Mouse (Mus musculus) heart, embryonic 14.5 days (tissue): ENCODE results near the gene Xbp1. TPM values are rescaled to one million over a fixed set of nuclear protein-coding genes. Genes with fewer than 3 reads are reported as not detected.

Experiments
- ATAC-seq: fragments of 200-750 bp; cut with Nextera tagmentation; 2 replicates; pipeline ENCODE4 v1.8.0; 2017; ENCODE audit warnings: low read depth, moderate TSS enrichment; ENCODE audit not compliant: insufficient number of reproducible peaks, insufficient read depth, low FRiP score
- H3K27ac ChIP-seq, 2 experiments: fragments of 200-500 bp in 1 of 2; fragments of 300-500 bp in 1 of 2; sonication (generic) in 1 of 2; replicated peaks in 1 of 2; 2 replicates each; pipeline ENCODE4 v1.5.1; 2012 to 2014; ENCODE audit warnings: low read depth in 2 of 2, low read length in 2 of 2, control low read depth in 1 of 2, mild to moderate bottlenecking in 1 of 2, mixed read lengths in 1 of 2; ENCODE audit not compliant: control insufficient read depth in 1 of 2, insufficient read depth in 1 of 2
- H3K27me3 ChIP-seq: fragments of 300-500 bp; sonication (generic); 2 replicates; pipeline ENCODE4 v1.6.1; 2014; ENCODE audit warnings: mild to moderate bottlenecking, low read length, control low read depth; ENCODE audit not compliant: control insufficient read depth, insufficient read depth
- H3K36me3 ChIP-seq: fragments of 300-500 bp; sonication (generic); 2 replicates; pipeline ENCODE4 v1.6.1; 2014; ENCODE audit warnings: mild to moderate bottlenecking, control low read depth, low read length, mixed read lengths; ENCODE audit not compliant: control insufficient read depth, insufficient read depth
- H3K4me1 ChIP-seq, 2 experiments: fragments of 200-500 bp in 1 of 2; fragments of 300-500 bp in 1 of 2; sonication (generic) in 1 of 2; 2 replicates each; pipeline ENCODE4 v1.6.1; 2012 to 2014; ENCODE audit warnings: low read length in 2 of 2, control low read depth in 1 of 2, mixed read lengths in 1 of 2; ENCODE audit not compliant: control insufficient read depth in 2 of 2, insufficient read depth in 2 of 2
- H3K4me2 ChIP-seq: fragments of 300-500 bp; sonication (generic); 2 replicates; pipeline ENCODE4 v1.6.1; 2014; ENCODE audit warnings: mild to moderate bottlenecking, low read length
- H3K4me3 ChIP-seq, 2 experiments: fragments of 200-500 bp in 1 of 2; fragments of 300-500 bp in 1 of 2; sonication (generic) in 1 of 2; 2 replicates each; pipeline ENCODE4 v1.5.1; 2012 to 2014; ENCODE audit warnings: low read length in 2 of 2, mild to moderate bottlenecking in 2 of 2, control low read depth in 1 of 2, low read depth in 1 of 2, moderate library complexity in 1 of 2; ENCODE audit not compliant: control insufficient read depth in 1 of 2, insufficient read depth in 1 of 2
- H3K9ac ChIP-seq: fragments of 300-500 bp; sonication (generic); 2 replicates; pipeline ENCODE4 v1.6.1; 2014; ENCODE audit warnings: mild to moderate bottlenecking, low read length
- H3K9me3 ChIP-seq: fragments of 300-500 bp; sonication (generic); 2 replicates; pipeline ENCODE4 v1.6.1; 2016; ENCODE audit warnings: low read length, control low read depth; ENCODE audit not compliant: control insufficient read depth
- WGBS: fragments of 180-500 bp; shearing (Covaris S2); extraction: QIAGEN DNeasy Blood & Tissue Kit; methylation state at CpG from one replicate; pipeline ENCODE4 v1.1.7; 2014; 5-methylcytosine and 5-hydroxymethylcytosine counted together
- polyA plus RNA-seq: library from polyadenylated mRNA; unstranded; fragments of >200 nt; fragmentation: Nextera tagmentation; extraction: Ambion mirVana; gene quantifications from 2 replicates; pipeline ENCODE4 v1.2.1, GENCODE M21; 2014

Xbp1 gene
- polyA plus RNA-seq, 1 experiment from 2014 or later: 114 TPM

- peaks cover 2 to 9% of the 10 kb centered on the region in 2 experiments; a peak in 3 of 4 replicates for H3K4me1 ChIP-seq
- no peak overlapping the region for H3K27ac ChIP-seq
- no peak overlapping the region for H3K4me3 ChIP-seq
- no peaks in the 10 kb centered on the region for H3K36me3 ChIP-seq
- H3K27me3 ChIP-seq: no peaks in the 10 kb centered on the region
- no peak overlapping the region for H3K4me2 ChIP-seq
- WGBS: 41% methylated on average over 6 of the region's 6 CpGs
- ATAC-seq: no peak
- no peak overlapping the region for H3K9ac ChIP-seq
- H3K9me3 ChIP-seq: no peaks in the 10 kb centered on the region
These were observed 54.6 kb downstream of the Xbp1 start for GRCm38 (mm10) chr11:5575046-5575445.

Other genes with a start within 250 kb of the Xbp1 start
- gene Znrf3, start 75.8 kb upstream of the Xbp1 start, polyA plus RNA-seq: 7.2 and 7.5 TPM in 2 replicates
- 12.5 and 12.6 TPM in 2 replicates for gene Ccdc117, start 21.5 kb downstream of the Xbp1 start, polyA plus RNA-seq
- not detected in 2 replicates for gene Ankrd36, start 49.0 kb downstream of the Xbp1 start, polyA plus RNA-seq
- 219 and 235 TPM in 2 replicates for gene Mrps24, start 195.0 kb downstream of the Xbp1 start, polyA plus RNA-seq
- gene Urgcp, start 241.7 kb downstream of the Xbp1 start, polyA plus RNA-seq: 19.9 and 22.1 TPM in 2 replicates